Mouse (Mus musculus) liver, postnatal 0 days (tissue): ENCODE data around the gene Mepce. TPM values are rescaled to one million over a fixed set of nuclear protein-coding genes. Genes with fewer than 3 reads are reported as not detected.

ENCODE experiments used
- ATAC-seq: fragments of 200-750 bp; cut with Nextera tagmentation; 2 replicates; pipeline ENCODE4 v1.8.0; 2017; ENCODE audit warnings: mild to moderate bottlenecking, moderate library complexity
- DNase-seq: peaks from one replicate; pipeline ENCODE4 v3.0.0-alpha.2; 2016
- H3K27ac ChIP-seq: fragments of 300-500 bp; sonication (generic); 2 replicates; pipeline ENCODE4 v1.5.1; 2014; ENCODE audit warnings: antibody characterized with exemption, moderate library complexity, mild to moderate bottlenecking, low read depth
- H3K27me3 ChIP-seq: fragments of 300-500 bp; sonication (generic); 2 replicates; pipeline ENCODE4 v1.6.1; 2014; ENCODE audit warnings: low read length, control low read depth, mixed read lengths; ENCODE audit not compliant: insufficient read depth
- H3K36me3 ChIP-seq: fragments of 300-500 bp; sonication (generic); replicated peaks from 2 replicates; pipeline ENCODE4 v1.6.1; 2014; ENCODE audit warnings: mild to moderate bottlenecking, control low read depth, low read length, moderate library complexity, mixed read lengths; ENCODE audit not compliant: insufficient read depth
- H3K4me1 ChIP-seq: fragments of 300-500 bp; sonication (generic); 2 replicates; pipeline ENCODE4 v1.6.1; 2014; ENCODE audit warnings: antibody characterized with exemption, mild to moderate bottlenecking, control low read depth; ENCODE audit not compliant: insufficient read depth
- H3K4me2 ChIP-seq: fragments of 300-500 bp; sonication (generic); 2 replicates; pipeline ENCODE4 v1.6.1; 2014; ENCODE audit warnings: low read depth, mild to moderate bottlenecking, low read length, moderate library complexity, mixed read lengths
- H3K4me3 ChIP-seq: fragments of 300-500 bp; sonication (generic); 2 replicates; pipeline ENCODE4 v1.5.1; 2014; ENCODE audit warnings: low read depth, low read length
- H3K9ac ChIP-seq: fragments of 300-500 bp; sonication (generic); replicated peaks from 2 replicates; pipeline ENCODE4 v1.6.1; 2014; ENCODE audit warnings: mild to moderate bottlenecking, moderate library complexity
- H3K9me3 ChIP-seq: fragments of 300-500 bp; sonication (generic); 2 replicates; pipeline ENCODE4 v1.6.1; 2016; ENCODE audit warnings: mild to moderate bottlenecking, control low read depth, low read length, mixed read lengths
- CTCF ChIP-seq: sonication (generic); IDR thresholded peaks from 2 replicates; pipeline ENCODE4 v1.5.1; 2016; ENCODE audit warnings: antibody characterized with exemption, low read depth
- EP300 ChIP-seq: IDR thresholded peaks from 2 replicates; pipeline ENCODE4 v1.6.1; 2016; ENCODE audit warnings: antibody characterized with exemption, low read depth, mild to moderate bottlenecking
- WGBS: fragments of 180-500 bp; shearing (Covaris S2); extraction: QIAGEN DNeasy Blood & Tissue Kit; methylation state at CpG from one replicate; pipeline ENCODE4 v1.1.7; 2014; ENCODE audit not compliant: insufficient replicate concordance; 5-methylcytosine and 5-hydroxymethylcytosine counted together
- polyA plus RNA-seq: library from polyadenylated mRNA; unstranded; fragments of >200 nt; fragmentation: Nextera tagmentation; extraction: Ambion mirVana; gene quantifications from 2 replicates; pipeline ENCODE4 v1.2.1, GENCODE M21; 2015

The Mepce gene
- polyA plus RNA-seq, 1 experiment from 2014 or later = 5.0 TPM

GRCm38 (mm10) chr5:137733638-137734288 lies 53.7 kb downstream of the Mepce start:
- Histone ChIP-seq H3K27ac (no peak overlapping the region), H3K9me3 (no peaks in the 10 kb centered on the region), H3K27me3 (no peaks in the 10 kb centered on the region), H3K9ac (no peak overlapping the region), H3K4me2 (no peak overlapping the region), H3K36me3 (no peaks in the 10 kb centered on the region), H3K4me3 (no peak overlapping the region), H3K4me1 (no peaks in the 10 kb centered on the region)
- ATAC-seq (no peak), DNase-seq (no peak)
- no peak for TF ChIP-seq EP300
- no peak for TF ChIP-seq CTCF
- WGBS = 95% methylated on average over 12 of the region's 12 CpGs

Other genes starting within 250 kb of the Mepce start
- not detected in 2 replicates for gene Actl6b, start 234.1 kb downstream of the Mepce start, polyA plus RNA-seq
- 148 and 157 TPM in 2 replicates for gene Tfr2, start 217.8 kb downstream of the Mepce start, polyA plus RNA-seq
- gene Mospd3, start 186.6 kb downstream of the Mepce start, polyA plus RNA-seq = 26.2 and 28.3 TPM in 2 replicates
- gene Pcolce, start 173.9 kb downstream of the Mepce start, polyA plus RNA-seq = 12.9 and 14.7 TPM in 2 replicates
- gene Fbxo24, start 158.7 kb downstream of the Mepce start, polyA plus RNA-seq = not detected in 2 replicates
- gene Lrch4, start 158.5 kb downstream of the Mepce start, polyA plus RNA-seq = 24.1 and 24.3 TPM in 2 replicates
- gene Gm20605, start 158.5 kb downstream of the Mepce start, polyA plus RNA-seq = 2.4 and 2.6 TPM in 2 replicates
- gene Sap25, start 146.3 kb downstream of the Mepce start, polyA plus RNA-seq = 3.4 and 4.0 TPM in 2 replicates
- 0.11 TPM in 1 of 2 replicates, not detected in the other for gene Irs3, start 141.9 kb downstream of the Mepce start, polyA plus RNA-seq
- gene Agfg2, start 102.9 kb downstream of the Mepce start, polyA plus RNA-seq = 29.5 and 34.1 TPM in 2 replicates
- gene Nyap1, start 46.0 kb downstream of the Mepce start, polyA plus RNA-seq = 0.11 and 0.18 TPM in 2 replicates
- 65.3 and 65.9 TPM in 2 replicates for gene Tsc22d4, start 41.9 kb downstream of the Mepce start, polyA plus RNA-seq
- gene Ppp1r35, start 8.8 kb downstream of the Mepce start, polyA plus RNA-seq = 13.4 and 18.1 TPM in 2 replicates
- 1.5 and 1.9 TPM in 2 replicates for gene Zcwpw1, start 143 bp upstream of the Mepce start, polyA plus RNA-seq
- gene Pilra, start 48.6 kb upstream of the Mepce start, polyA plus RNA-seq = 8.7 and 12.1 TPM in 2 replicates
- gene Pilrb1, start 70.5 kb upstream of the Mepce start, polyA plus RNA-seq = 11.7 and 11.9 TPM in 2 replicates
- 11.6 and 13.2 TPM in 2 replicates for gene Pilrb2, start 84.2 kb upstream of the Mepce start, polyA plus RNA-seq
- 81.3 and 89.1 TPM in 2 replicates for gene Cyp3a13, start 134.0 kb upstream of the Mepce start, polyA plus RNA-seq
- gene Gjc3, start 175.4 kb upstream of the Mepce start, polyA plus RNA-seq = 0.22 and 0.26 TPM in 2 replicates
- gene Azgp1, start 193.9 kb upstream of the Mepce start, polyA plus RNA-seq = 745 and 764 TPM in 2 replicates
- not detected in 2 replicates for gene Smok3a, start 233.6 kb upstream of the Mepce start, polyA plus RNA-seq
- not detected in 2 replicates for gene Smok3b, start 233.8 kb upstream of the Mepce start, polyA plus RNA-seq